9 mouse cellular contexts compared by ENCODE assay signal in the genomic region with DNA sequence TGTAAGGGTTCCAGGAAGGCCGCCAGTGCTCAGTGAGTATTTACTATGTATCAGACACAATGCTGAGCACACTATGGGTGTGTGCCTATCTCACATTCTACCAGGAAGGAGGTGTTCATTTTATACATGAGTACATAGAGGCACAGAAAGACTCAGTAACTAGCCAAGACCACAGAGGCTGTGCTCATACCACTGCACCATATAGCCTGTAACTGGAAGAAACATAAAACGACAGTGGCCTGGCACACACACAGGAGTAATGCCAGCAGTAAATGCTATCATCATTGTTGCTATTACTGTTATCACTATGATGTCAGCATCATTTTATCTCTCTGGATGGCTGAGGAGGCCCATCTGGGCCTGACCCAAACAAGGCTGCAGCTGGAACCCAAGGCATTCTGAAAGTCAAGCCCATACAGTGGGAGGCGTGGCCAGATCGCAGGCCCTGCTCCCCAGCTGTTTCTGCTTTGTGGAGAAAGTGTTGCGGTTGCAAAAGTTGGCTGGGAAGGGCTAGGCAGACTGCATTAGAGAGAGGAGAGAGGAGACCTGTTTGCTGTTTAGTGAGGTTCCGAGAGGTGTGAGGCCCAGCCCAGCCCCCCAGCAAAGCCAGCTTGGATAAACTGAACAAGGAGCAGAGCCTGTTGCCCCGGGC.
DNase-seq lines count a peak whose midpoint lies in the region; ATAC-seq lines count a peak whose summit lies in the region.
"Had no signal": no experiment of that assay in that cellular context is flagged by ENCODE, and none has a peak within 500 bp of the region (broad histone marks: within the 10 kb centered on the region; RNA-seq: fewer than 3 reads in every experiment).

No protein-coding gene starts in this region.

- H3K9ac ChIP-seq in embryonic facial prominence, embryonic 11.5 days (replicated peaks; ENCODE audit: low read length): no peak overlapping the region
- H3K9ac ChIP-seq in hindbrain, embryonic 13.5 days: no peak overlapping the region
- H3K9ac ChIP-seq: liver, postnatal 0 days had no signal

- DNase-seq in kidney, postnatal 4 days: peak; percentile 60 to 70
- no peak for DNase-seq in kidney, postnatal 36 days
- peak; percentile 74 for DNase-seq in embryonic facial prominence, embryonic 11.5 days (ENCODE audit: low spot score)
- DNase-seq in induced T-regulatory cell, adult 2 months (ENCODE audit: low read depth): peak; percentile 52
- DNase-seq in thymus, adult 18-20 months: peak; percentile 61 to 77
- DNase-seq in left cerebral cortex, postnatal 4 days: no peak
- DNase-seq: cerebellum, postnatal 25 days; liver, postnatal 0 days had no signal

- H3K36me3 ChIP-seq in embryonic facial prominence, embryonic 11.5 days (replicated peaks; ENCODE audit: control insufficient read depth, insufficient read depth, low read depth, low read length): no peaks in the 10 kb centered on the region
- no peaks in the 10 kb centered on the region for H3K36me3 ChIP-seq in hindbrain, embryonic 13.5 days

- peak overlapping the region; percentile 63 for H3K27ac ChIP-seq in embryonic facial prominence, embryonic 11.5 days (replicated peaks; ENCODE audit: low read depth, low read length)
- no peak overlapping the region for H3K27ac ChIP-seq in hindbrain, embryonic 13.5 days

- H3K4me3 ChIP-seq in embryonic facial prominence, embryonic 11.5 days (ENCODE audit: low read depth, low read length): no peak overlapping the region
- H3K4me3 ChIP-seq in hindbrain, embryonic 13.5 days: no peak overlapping the region

- intact Hi-C loops in left cerebral cortex, postnatal 4 days (cut with DNase I): no loop called here

- H3K27me3 ChIP-seq in embryonic facial prominence, embryonic 11.5 days (ENCODE audit: control insufficient read depth, insufficient read depth, low read length): no peaks in the 10 kb centered on the region
- H3K27me3 ChIP-seq in hindbrain, embryonic 13.5 days: no peaks in the 10 kb centered on the region

- H3K9me3 ChIP-seq in embryonic facial prominence, embryonic 11.5 days (replicated peaks; ENCODE audit: control insufficient read depth, low read length): no peaks in the 10 kb centered on the region
- H3K9me3 ChIP-seq in hindbrain, embryonic 13.5 days: no peaks in the 10 kb centered on the region

- H3K4me1 ChIP-seq in embryonic facial prominence, embryonic 11.5 days (ENCODE audit: control insufficient read depth, insufficient read depth, low read length): no peaks in the 10 kb centered on the region; the same call in none of the 2 replicates
- peaks cover 22% of the 10 kb centered on the region for H3K4me1 ChIP-seq in hindbrain, embryonic 13.5 days (replicated peaks)

- WGBS in embryonic facial prominence, embryonic 11.5 days: 52% methylated on average over 7 of the region's 7 CpGs
- 67% methylated on average over 7 of the region's 7 CpGs for WGBS in hindbrain, embryonic 13.5 days

- no peak overlapping the region for H3K4me2 ChIP-seq in embryonic facial prominence, embryonic 11.5 days (ENCODE audit: low read depth, low read length)
- no peak overlapping the region for H3K4me2 ChIP-seq in hindbrain, embryonic 13.5 days

- peak; percentile 51; the same call in 1 of the 2 replicates for ATAC-seq in embryonic facial prominence, embryonic 11.5 days (replicated peaks; ENCODE audit: insufficient number of reproducible peaks, low FRiP score, low TSS enrichment, low read depth)
- ATAC-seq in hindbrain, embryonic 13.5 days (ENCODE audit: low FRiP score): no peak
- ATAC-seq: liver, postnatal 0 days had no signal

Comparison
In these comparisons a context has a peak if more than half of its experiments do, and no peak if none do; other contexts are left out.
1. DNase-seq: peak in kidney, postnatal 4 days (2 of 2), embryonic facial prominence, embryonic 11.5 days (single experiment), induced T-regulatory cell, adult 2 months (single experiment) and thymus, adult 18-20 months (2 of 2); none in kidney, postnatal 36 days (0 of 2) and left cerebral cortex, postnatal 4 days (single experiment).